Mouse (Mus musculus) heart, postnatal 25 days (tissue): ENCODE data around the gene Zfp277. TPM values are rescaled to one million over a fixed set of nuclear protein-coding genes. Genes with fewer than 3 reads are reported as not detected.

ENCODE experiments used
- DNase-seq: peaks from one replicate; pipeline ENCODE4 v3.0.0; 2022; ENCODE audit warnings: low spot score
- intact Hi-C: fragments of 180-260 bp; cut with DNase I; formaldehyde crosslinking; loops from one replicate; pipeline ENCODE4 v1.15.1; 2025
- total RNA-seq, 2 experiments: library from RNA; stranded (reverse); gene quantifications; 2 replicates each; pipeline ENCODE4 v1.2.3; 2021

Gene Zfp277
- total RNA-seq, 2 experiments from 2014 or later, result 11.0 to 11.7 TPM

DNA sequence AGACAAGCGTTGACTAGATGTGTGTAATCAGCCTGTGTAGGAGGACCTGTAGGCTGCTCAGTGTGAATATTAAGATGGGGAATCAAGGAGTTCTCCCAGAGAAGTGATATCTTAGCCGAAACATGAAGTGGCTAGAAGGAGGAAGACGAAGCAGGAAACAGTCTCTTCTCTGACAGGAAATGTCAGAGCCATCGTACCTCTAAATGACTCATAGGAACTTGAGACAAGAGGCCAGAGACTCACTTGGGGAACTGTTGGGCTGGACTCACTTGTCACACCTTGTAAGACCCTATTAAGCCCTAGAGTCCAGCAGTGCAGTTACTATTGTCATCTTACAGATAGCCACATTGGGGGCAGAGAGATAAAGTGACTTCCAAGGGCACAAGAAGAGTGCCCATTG, 172.4 kb downstream of the Zfp277 start:
- no peak for DNase-seq
- intact Hi-C loops, result no loop called here

GRCm38 (mm10) chr12:40272710-40273109, 173.0 kb downstream of the Zfp277 start:
- intact Hi-C loops, result no loop called here
- DNase-seq, result no peak

GRCm38 (mm10) chr12:40268313-40268712, 177.4 kb downstream of the Zfp277 start:
- intact Hi-C loops, result no loop called here
- no peak for DNase-seq

Other genes with a start within 250 kb of the Zfp277 start
- gene Lsmem1, start 246.4 kb downstream of the Zfp277 start, total RNA-seq, result 10 to 100 TPM; 40.6 to 43.2 TPM
- gene Ifrd1, start 197.4 kb downstream of the Zfp277 start, total RNA-seq, result 10 to 100 TPM; 75.2 to 75.9 TPM
- 10 to 100 TPM; 11.7 to 12.9 TPM for gene Dock4, start 50 bp upstream of the Zfp277 start, total RNA-seq